Mouse (Mus musculus) kidney, postnatal 0 days (tissue): ENCODE measurements around the gene Kptn. TPM values are rescaled to one million over a fixed set of nuclear protein-coding genes. Genes with fewer than 3 reads are reported as not detected.

Experiments used
- ATAC-seq: fragments of 200-750 bp; cut with Nextera tagmentation; replicated peaks from 2 replicates; pipeline ENCODE4 v1.8.0; 2017; ENCODE audit warnings: low read depth, moderate number of reproducible peaks, moderate TSS enrichment, moderate library complexity; ENCODE audit not compliant: low FRiP score
- DNase-seq: peaks from one replicate; pipeline ENCODE4 v3.0.0-alpha.2; 2016; ENCODE audit warnings: low spot score
- H3K27ac ChIP-seq: fragments of 300-500 bp; sonication (generic); 2 replicates; pipeline ENCODE4 v1.5.1; 2014; ENCODE audit warnings: mild to moderate bottlenecking
- H3K27me3 ChIP-seq: fragments of 300-500 bp; sonication (generic); 2 replicates; pipeline ENCODE4 v1.6.1; 2014; ENCODE audit warnings: low read length, mixed read lengths; ENCODE audit not compliant: insufficient read depth
- H3K36me3 ChIP-seq: fragments of 300-500 bp; sonication (generic); 2 replicates; pipeline ENCODE4 v1.6.1; 2014; ENCODE audit warnings: low read length, mixed read lengths; ENCODE audit not compliant: insufficient read depth
- H3K4me1 ChIP-seq: fragments of 300-500 bp; sonication (generic); replicated peaks from 2 replicates; pipeline ENCODE4 v1.6.1; 2014; ENCODE audit warnings: antibody characterized with exemption, low read length, mixed read lengths; ENCODE audit not compliant: insufficient read depth
- H3K4me2 ChIP-seq: fragments of 300-500 bp; sonication (generic); 2 replicates; pipeline ENCODE4 v1.6.1; 2014; ENCODE audit warnings: mild to moderate bottlenecking, low read length, moderate library complexity, mixed read lengths
- H3K4me3 ChIP-seq: fragments of 300-500 bp; sonication (generic); replicated peaks from 2 replicates; pipeline ENCODE4 v1.5.1; 2014; ENCODE audit warnings: low read depth, low read length
- H3K9ac ChIP-seq: fragments of 300-500 bp; sonication (generic); 2 replicates; pipeline ENCODE4 v1.6.1; 2014; ENCODE audit warnings: low read depth, low read length
- H3K9me3 ChIP-seq: fragments of 300-500 bp; sonication (generic); replicated peaks from 2 replicates; pipeline ENCODE4 v1.6.1; 2016; ENCODE audit warnings: low read length, inconsistent platforms, mixed read lengths
- CTCF ChIP-seq: IDR thresholded peaks from 2 replicates; pipeline ENCODE4 v1.5.1; 2016; ENCODE audit warnings: antibody characterized with exemption, low read depth, mild to moderate bottlenecking, moderate library complexity
- WGBS: fragments of 180-500 bp; shearing (Covaris S2); extraction: QIAGEN DNeasy Blood & Tissue Kit; methylation state at CpG from one replicate; pipeline ENCODE4 v1.1.7; 2014; 5-methylcytosine and 5-hydroxymethylcytosine counted together
- polyA plus RNA-seq: library from polyadenylated mRNA; unstranded; fragments of >200 nt; fragmentation: Nextera tagmentation; extraction: Ambion mirVana; gene quantifications from 2 replicates; pipeline ENCODE4 v1.2.1, GENCODE M21; 2015

Kptn gene
- 21.0 and 24.8 TPM in 2 replicates for polyA plus RNA-seq

DNA sequence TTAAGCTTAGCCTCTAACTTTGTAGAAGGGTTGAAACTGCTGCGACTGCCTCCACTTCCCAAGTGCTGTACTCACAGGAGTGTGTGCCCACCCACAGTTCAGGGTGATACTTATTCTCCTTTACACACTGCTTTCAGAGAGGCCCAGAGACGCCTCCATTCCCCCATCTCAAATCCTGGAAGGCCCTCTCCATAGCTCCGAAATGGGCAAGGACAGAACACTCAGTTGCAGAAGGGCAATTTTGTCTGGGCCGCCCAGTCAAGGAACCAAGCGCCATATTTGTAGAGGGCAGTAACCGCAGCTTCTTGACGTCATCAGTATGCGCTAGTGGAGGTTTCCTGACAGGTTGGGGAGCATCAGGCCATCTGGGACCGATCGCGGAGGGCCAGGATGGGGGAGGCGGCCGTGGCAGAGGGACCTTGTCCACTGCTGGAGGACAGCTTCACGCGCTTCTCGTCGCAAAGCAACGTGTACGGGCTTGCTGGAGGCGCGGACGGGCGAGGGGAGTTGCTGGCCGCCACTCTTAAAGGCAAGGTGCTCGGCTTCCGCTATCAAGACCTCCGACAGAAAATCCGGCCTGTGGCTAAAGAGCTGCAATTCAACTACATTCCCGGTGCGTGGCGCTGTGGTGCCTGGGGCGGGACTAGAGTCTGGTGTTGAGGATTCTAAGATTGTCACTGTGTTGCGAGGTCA, at the start of gene Kptn:
Gene Kptn, plus strand, starts transcription at position 327 of the 693 bp plus-strand sequence.
- ATAC-seq: peak; percentile 91

GRCm38 (mm10) chr7:16070846-16071245, 48.8 kb upstream of the Kptn start:
- DNase-seq (no peak), ATAC-seq (no peak)
- H3K36me3 ChIP-seq: no peaks in the 10 kb centered on the region
- H3K27ac ChIP-seq: no peak overlapping the region
- no peaks in the 10 kb centered on the region for H3K9me3 ChIP-seq
- no peak overlapping the region for H3K9ac ChIP-seq
- H3K4me1 ChIP-seq: no peaks in the 10 kb centered on the region
- no peak overlapping the region for H3K4me2 ChIP-seq
- H3K27me3 ChIP-seq: no peaks in the 10 kb centered on the region
- TF ChIP-seq CTCF: no peak
- H3K4me3 ChIP-seq: no peak overlapping the region

More for the DNA sequence above, at the start of gene Kptn:
- TF ChIP-seq CTCF: peak; percentile 91
- Histone ChIP-seq H3K27ac (peak within 1 kb of the TSS; percentile 81), H3K9ac (peak within 1 kb of the TSS; percentile 72), H3K4me3 (peak within 1 kb of the TSS; percentile 84), H3K27me3 (no peaks in the 10 kb centered on the region), H3K9me3 (no peaks in the 10 kb centered on the region), H3K36me3 (peaks cover 20% of the 10 kb centered on the region), H3K4me1 (0 out of 2 replicates have a peak, but pooled peaks cover 4% of the 10 kb centered on the region), H3K4me2 (peak within 1 kb of the TSS; percentile 56)
- under 1% methylated on average over 33 of the region's 33 CpGs for WGBS
- DNase-seq: peak; percentile 94

DNA sequence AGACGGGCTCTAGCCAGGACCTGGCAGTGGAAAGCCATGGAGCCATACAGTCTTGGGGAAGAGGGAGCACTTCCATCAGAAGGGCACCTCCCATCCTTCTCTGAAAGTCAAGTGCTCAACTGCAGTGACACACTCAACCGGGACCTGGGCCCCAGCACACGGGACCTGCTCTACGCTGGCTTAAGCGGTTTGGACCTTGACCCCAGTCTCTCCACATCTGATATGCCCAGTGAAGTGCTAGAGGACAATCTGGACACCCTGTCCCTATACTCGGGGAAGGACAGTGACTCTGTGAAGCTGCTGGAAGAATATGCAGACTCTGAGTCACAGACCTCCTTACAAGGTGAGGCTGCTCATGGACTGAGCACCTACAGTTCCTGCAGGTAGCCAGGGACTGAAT, 47.8 kb upstream of the Kptn start:
- H3K27ac ChIP-seq: no peak overlapping the region
- no peaks in the 10 kb centered on the region for H3K36me3 ChIP-seq
- DNase-seq (no peak), ATAC-seq (0 out of 2 replicates have a peak, but pooled peaks have one; percentile 49)
- H3K9me3 ChIP-seq: no peaks in the 10 kb centered on the region
- 82% methylated on average over 6 of the region's 6 CpGs for WGBS
- H3K4me2 ChIP-seq: no peak overlapping the region
- H3K4me3 ChIP-seq: no peak overlapping the region
- no peak for TF ChIP-seq CTCF
- no peak overlapping the region for H3K9ac ChIP-seq
- no peaks in the 10 kb centered on the region for H3K4me1 ChIP-seq
- no peaks in the 10 kb centered on the region for H3K27me3 ChIP-seq

DNA sequence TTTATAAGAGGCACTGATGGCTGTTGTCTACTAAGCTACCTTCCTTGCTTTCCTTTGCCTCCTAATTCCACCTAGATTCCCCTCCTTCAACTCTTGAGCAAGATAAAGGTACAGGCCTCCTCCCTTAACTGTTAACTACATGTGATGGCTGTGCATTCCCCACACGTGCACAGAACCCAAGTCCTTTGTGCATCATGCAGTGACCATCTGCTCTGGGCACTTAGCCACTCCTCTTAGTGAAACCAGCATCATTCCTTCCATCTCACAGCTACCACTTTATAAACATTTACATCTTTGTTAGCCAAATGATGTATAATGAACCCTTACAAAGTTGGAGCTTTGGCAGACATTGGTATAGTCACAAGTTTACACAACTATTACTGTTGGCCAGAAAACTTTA, 39.7 kb upstream of the Kptn start:
- DNase-seq: no peak
- no peak for TF ChIP-seq CTCF
- WGBS: 55% methylated on average over 1 of the region's 1 CpGs

GRCm38 (mm10) chr7:16080581-16080980, 39.1 kb upstream of the Kptn start:
- H3K9me3 ChIP-seq: no peaks in the 10 kb centered on the region
- no peak overlapping the region for H3K27ac ChIP-seq
- H3K36me3 ChIP-seq: no peaks in the 10 kb centered on the region
- no peaks in the 10 kb centered on the region for H3K4me1 ChIP-seq
- H3K4me2 ChIP-seq: no peak overlapping the region
- no peaks in the 10 kb centered on the region for H3K27me3 ChIP-seq
- WGBS: 65% methylated on average over 4 of the region's 4 CpGs
- no peak for TF ChIP-seq CTCF
- ATAC-seq (no peak), DNase-seq (no peak)
- H3K4me3 ChIP-seq: no peak overlapping the region
- H3K9ac ChIP-seq: no peak overlapping the region

More for the DNA sequence above, 39.7 kb upstream of the Kptn start:
- no peak for ATAC-seq
- no peak overlapping the region for H3K4me3 ChIP-seq
- no peaks in the 10 kb centered on the region for H3K27me3 ChIP-seq
- no peaks in the 10 kb centered on the region for H3K36me3 ChIP-seq
- no peaks in the 10 kb centered on the region for H3K4me1 ChIP-seq
- H3K9ac ChIP-seq: no peak overlapping the region
- H3K27ac ChIP-seq: no peak overlapping the region
- H3K4me2 ChIP-seq: no peak overlapping the region
- no peaks in the 10 kb centered on the region for H3K9me3 ChIP-seq

DNA sequence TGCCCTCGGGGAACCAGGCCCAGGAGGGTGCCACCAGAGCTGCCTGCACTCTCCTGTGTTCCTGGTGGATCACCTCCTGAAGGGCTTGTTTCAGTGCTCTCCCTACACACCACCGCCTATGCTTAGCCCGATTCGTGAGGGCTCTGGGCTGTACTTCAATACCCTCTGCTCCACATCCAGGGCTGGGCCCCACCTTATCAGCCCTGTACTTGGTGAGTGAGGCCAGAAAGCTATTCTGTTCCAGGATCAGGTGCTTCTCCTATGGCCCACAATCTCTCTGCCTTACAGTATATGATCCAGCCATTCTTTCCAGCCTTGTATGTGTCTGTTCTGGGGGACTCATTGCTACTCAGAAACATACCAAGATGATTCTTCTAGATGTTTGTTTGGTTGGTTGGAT, 36.3 kb upstream of the Kptn start:
- Histone ChIP-seq H3K9me3 (no peaks in the 10 kb centered on the region), H3K27me3 (no peaks in the 10 kb centered on the region), H3K27ac (no peak overlapping the region), H3K36me3 (no peaks in the 10 kb centered on the region), H3K4me2 (no peak overlapping the region), H3K4me3 (no peak overlapping the region), H3K9ac (no peak overlapping the region), H3K4me1 (no peaks in the 10 kb centered on the region)
- WGBS: 57% methylated on average over 4 of the region's 4 CpGs
- ATAC-seq: no peak
- DNase-seq: no peak
- TF ChIP-seq CTCF: no peak
